Mouse (Mus musculus) naive thymus-derived CD4-positive, alpha-beta T cell, adult 2 months (primary cell): ENCODE data around the gene Ptar1.

Experiments
- DNase-seq: peaks from one replicate; pipeline ENCODE4 v3.0.0-alpha.2; 2011; ENCODE audit warnings: low read depth

Ptar1 gene

GRCm38 (mm10) chr19:23758554-23759321 is 71.5 kb downstream of the Ptar1 start, which contains the start of gene Apba1:
TSS of gene Apba1 (plus strand) at chr19:23758887.
- peak; percentile 38 for DNase-seq

GRCm38 (mm10) chr19:23759322-23759945 is 72.2 kb downstream of the Ptar1 start:
- DNase-seq: peak; percentile 7

- no peak for DNase-seq
Observed at GRCm38 (mm10) chr19:23763371-23763770, 76.1 kb downstream of the Ptar1 start.

GRCm38 (mm10) chr19:23764051-23764450 is 76.8 kb downstream of the Ptar1 start:
- no peak for DNase-seq

- DNase-seq: no peak
Observed at GRCm38 (mm10) chr19:23768864-23769263, 81.6 kb downstream of the Ptar1 start.

- no peak for DNase-seq
Observed at GRCm38 (mm10) chr19:23770494-23771423, 83.5 kb downstream of the Ptar1 start.

- peak; percentile 4 for DNase-seq
Observed at GRCm38 (mm10) chr19:23771971-23772370, 84.7 kb downstream of the Ptar1 start.

GRCm38 (mm10) chr19:23775356-23775755 is 88.1 kb downstream of the Ptar1 start:
- no peak for DNase-seq

- no peak for DNase-seq
Observed at GRCm38 (mm10) chr19:23779130-23779529, 91.9 kb downstream of the Ptar1 start.

GRCm38 (mm10) chr19:23780105-23780504 is 92.9 kb downstream of the Ptar1 start:
- DNase-seq: no peak
